Mouse (Mus musculus): ENCODE measurements around the gene Fhl3. TPM values are rescaled to one million over a fixed set of nuclear protein-coding genes. Genes with fewer than 3 reads are reported as not detected.
"Not testable (repeated sequence)": the region's sequence is repeated elsewhere in the genome, so short reads cannot be mapped to it uniquely, and the experiment has no call there.

The Fhl3 gene
- polyA plus RNA-seq, 1 experiment from 2014 or later, result 12.5 TPM

GRCm38 (mm10) chr4:124703406-124703805, 2.9 kb downstream of the Fhl3 start:
- Histone ChIP-seq H3K27me3 (no peaks in the 10 kb centered on the region), H3K27ac (peak overlapping the region; percentile 96), H3K4me3 (peak overlapping the region; percentile 22), H3K4me2 (replicated peaks) (peak overlapping the region; percentile 80), H3K9ac (peak overlapping the region; percentile 25; the same call in 1 of the 2 replicates), H3K4me1 (peaks cover 65% of the 10 kb centered on the region), H3K9me3 (no peaks in the 10 kb centered on the region), H3K36me3 (peaks cover 26% of the 10 kb centered on the region)
- no peak for ATAC-seq (ENCODE audit: insufficient number of reproducible peaks, insufficient read depth, low FRiP score, low TSS enrichment)
- WGBS, result 21% methylated on average over 2 of the region's 2 CpGs

GRCm38 (mm10) chr4:124703881-124704796, 3.6 kb downstream of the Fhl3 start:
- Histone ChIP-seq H3K27ac (peak overlapping the region; percentile 96), H3K27me3 (no peaks in the 10 kb centered on the region), H3K4me1 (peaks cover 69% of the 10 kb centered on the region), H3K36me3 (peaks cover 26% of the 10 kb centered on the region), H3K9me3 (no peaks in the 10 kb centered on the region), H3K4me3 (peak overlapping the region; percentile 22), H3K4me2 (replicated peaks) (peak overlapping the region; percentile 80), H3K9ac (peak overlapping the region; percentile 40)
- no peak for ATAC-seq (ENCODE audit: insufficient number of reproducible peaks, insufficient read depth, low FRiP score, low TSS enrichment)
- WGBS, result 3% methylated on average over 6 of the region's 6 CpGs

- Histone ChIP-seq H3K4me3 (peak overlapping the region; percentile 22), H3K9me3 (no peaks in the 10 kb centered on the region), H3K4me1 (peaks cover 71% of the 10 kb centered on the region), H3K9ac (peak overlapping the region; percentile 40), H3K4me2 (replicated peaks) (peak overlapping the region; percentile 80), H3K27ac (peak overlapping the region; percentile 96), H3K36me3 (peaks cover 26% of the 10 kb centered on the region), H3K27me3 (no peaks in the 10 kb centered on the region)
- no peak for ATAC-seq (ENCODE audit: insufficient number of reproducible peaks, insufficient read depth, low FRiP score, low TSS enrichment)
- 10% methylated on average over 11 of the region's 11 CpGs for WGBS
These were observed 4.4 kb downstream of the Fhl3 start for GRCm38 (mm10) chr4:124704797-124705474.

- ATAC-seq (ENCODE audit: insufficient number of reproducible peaks, insufficient read depth, low FRiP score, low TSS enrichment), result no peak
- peaks cover 77% of the 10 kb centered on the region for H3K4me1 ChIP-seq
- H3K4me3 ChIP-seq, result no peak overlapping the region
- H3K4me2 ChIP-seq (replicated peaks), result peak overlapping the region; percentile 80; the same call in 1 of the 2 replicates
- peak overlapping the region; percentile 96 for H3K27ac ChIP-seq
- WGBS, result 84% methylated on average over 23 of the region's 23 CpGs
- H3K9ac ChIP-seq, result no peak overlapping the region
- no peaks in the 10 kb centered on the region for H3K9me3 ChIP-seq
- no peaks in the 10 kb centered on the region for H3K27me3 ChIP-seq
- peaks cover 26% of the 10 kb centered on the region for H3K36me3 ChIP-seq
These were observed 5.3 kb downstream of the Fhl3 start for GRCm38 (mm10) chr4:124705661-124706269.

- not testable (repeated sequence) for H3K4me3 ChIP-seq; H3K9ac ChIP-seq; H3K4me2 ChIP-seq (replicated peaks); H3K9me3 ChIP-seq; ATAC-seq (ENCODE audit: insufficient number of reproducible peaks, insufficient read depth, low FRiP score, low TSS enrichment); H3K27me3 ChIP-seq
- Histone ChIP-seq H3K27ac (peak overlapping the region; percentile 98), H3K36me3 (peaks cover 26% of the 10 kb centered on the region), H3K4me1 (peaks cover 64% of the 10 kb centered on the region)
- WGBS, result 88% methylated on average over 25 of the region's 25 CpGs
These were observed 7.1 kb downstream of the Fhl3 start for GRCm38 (mm10) chr4:124707381-124708199.

- WGBS, result 11% methylated on average over 1 of the region's 1 CpGs
These were observed 7.7 kb downstream of the Fhl3 start for GRCm38 (mm10) chr4:124708200-124708517.

GRCm38 (mm10) chr4:124708518-124709477, 8.3 kb downstream of the Fhl3 start:
- peak overlapping the region; percentile 52 for H3K4me2 ChIP-seq (replicated peaks)
- peak; percentile 86 for ATAC-seq (ENCODE audit: insufficient number of reproducible peaks, insufficient read depth, low FRiP score, low TSS enrichment)
- no peak overlapping the region for H3K9ac ChIP-seq
- peaks cover 52% of the 10 kb centered on the region for H3K4me1 ChIP-seq
- WGBS, result 1% methylated on average over 41 of the region's 41 CpGs
- H3K27me3 ChIP-seq, result no peaks in the 10 kb centered on the region
- H3K9me3 ChIP-seq, result no peaks in the 10 kb centered on the region
- H3K4me3 ChIP-seq, result peak overlapping the region; percentile 11
- peaks cover 26% of the 10 kb centered on the region for H3K36me3 ChIP-seq
- H3K27ac ChIP-seq, result peak overlapping the region; percentile 98

More at GRCm38 (mm10) chr4:124708200-124708517, 7.7 kb downstream of the Fhl3 start:
- peaks cover 59% of the 10 kb centered on the region for H3K4me1 ChIP-seq
- H3K9me3 ChIP-seq, H3K9ac ChIP-seq, H3K4me3 ChIP-seq, H3K27me3 ChIP-seq: not testable (repeated sequence)
- H3K36me3 ChIP-seq, result peaks cover 26% of the 10 kb centered on the region
- 0 out of 2 replicates have a peak, but pooled peaks have one; percentile 3 for ATAC-seq (ENCODE audit: insufficient number of reproducible peaks, insufficient read depth, low FRiP score, low TSS enrichment)
- peak overlapping the region; percentile 52; the same call in 1 of the 2 replicates for H3K4me2 ChIP-seq (replicated peaks)
- peak overlapping the region; percentile 98 for H3K27ac ChIP-seq

- H3K9me3 ChIP-seq, result no peaks in the 10 kb centered on the region
- peaks cover 40% of the 10 kb centered on the region for H3K4me1 ChIP-seq
- ATAC-seq (ENCODE audit: insufficient number of reproducible peaks, insufficient read depth, low FRiP score, low TSS enrichment), result no peak
- H3K27ac ChIP-seq, result peak overlapping the region; percentile 98
- H3K9ac ChIP-seq, result no peak overlapping the region
- peak overlapping the region; percentile 22 for H3K4me3 ChIP-seq
- peak overlapping the region; percentile 52 for H3K4me2 ChIP-seq (replicated peaks)
- peaks cover 26% of the 10 kb centered on the region for H3K36me3 ChIP-seq
- H3K27me3 ChIP-seq, result no peaks in the 10 kb centered on the region
- WGBS, result 4% methylated on average over 18 of the region's 18 CpGs
These were observed 9.5 kb downstream of the Fhl3 start for GRCm38 (mm10) chr4:124709961-124710446.

- H3K4me3 ChIP-seq, result no peak overlapping the region
- H3K4me2 ChIP-seq (replicated peaks), result peak overlapping the region; percentile 52; the same call in 1 of the 2 replicates
- H3K4me1 ChIP-seq, result peaks cover 38% of the 10 kb centered on the region
- H3K27ac ChIP-seq, result peak overlapping the region; percentile 98; the same call in 1 of the 2 replicates
- no peaks in the 10 kb centered on the region for H3K9me3 ChIP-seq
- H3K9ac ChIP-seq, result no peak overlapping the region
- ATAC-seq (ENCODE audit: insufficient number of reproducible peaks, insufficient read depth, low FRiP score, low TSS enrichment), result no peak
- no peaks in the 10 kb centered on the region for H3K27me3 ChIP-seq
- H3K36me3 ChIP-seq, result peaks cover 21% of the 10 kb centered on the region
- WGBS, result 10% methylated on average over 5 of the region's 5 CpGs
These were observed 10.3 kb downstream of the Fhl3 start for GRCm38 (mm10) chr4:124710776-124711291.

GRCm38 (mm10) chr4:124712618-124713017, 12.1 kb downstream of the Fhl3 start:
- H3K4me1 ChIP-seq, result peaks cover 36% of the 10 kb centered on the region
- whole genome bisulfite sequencing, result 85% methylated on average over 6 of the region's 6 CpGs
- H3K4me2 ChIP-seq (replicated peaks), result no peak overlapping the region

More at GRCm38 (mm10) chr4:124712618-124713017, 12.1 kb downstream of the Fhl3 start:
- no peak for ATAC-seq (ENCODE audit: insufficient number of reproducible peaks, insufficient read depth, low FRiP score, low TSS enrichment)
- H3K4me3 ChIP-seq, result no peak overlapping the region
- no peaks in the 10 kb centered on the region for H3K9me3 ChIP-seq
- H3K36me3 ChIP-seq, result peaks cover 19% of the 10 kb centered on the region
- H3K27me3 ChIP-seq, result no peaks in the 10 kb centered on the region
- H3K9ac ChIP-seq, result no peak overlapping the region
- no peak overlapping the region for H3K27ac ChIP-seq
